Mouse (Mus musculus): ENCODE measurements at regions not wholly inside any gene's neighbourhood (a gene's known extent, or its start where the extent isn't known, plus 50 kb on each side); places are given as distances from the start of the nearest gene placed in this dataset.

- Histone ChIP-seq H3K4me3 (ENCODE audit: control insufficient read depth, low read depth, low read length) (no peak overlapping the region), H3K27me3 (ENCODE audit: control insufficient read depth, insufficient read depth, low read length) (no peaks in the 10 kb centered on the region), H3K27ac (ENCODE audit: control insufficient read depth, insufficient read depth, low read depth, low read length) (peak overlapping the region; percentile 63), H3K36me3 (ENCODE audit: control insufficient read depth, insufficient read depth, low read length) (no peaks in the 10 kb centered on the region), H3K4me1 (ENCODE audit: control insufficient read depth, insufficient read depth, low read length) (peaks cover 3% of the 10 kb centered on the region; the same call in 1 of the 2 replicates)
- no peak for TF ChIP-seq POLR2A (IDR thresholded peaks at IDR 0.05; ENCODE audit: control insufficient read depth, low read depth, low read length)
Observed at GRCm38 (mm10) chr2:27599061-27599768, 77.0 kb upstream of the Rxra start.

GRCm38 (mm10) chr2:27599769-27600167 is 76.5 kb upstream of the Rxra start:
- H3K27ac ChIP-seq (ENCODE audit: control insufficient read depth, insufficient read depth, low read depth, low read length): no peak overlapping the region; the same call in 1 of the 2 replicates
- peaks cover 3% of the 10 kb centered on the region; the same call in 1 of the 2 replicates for H3K4me1 ChIP-seq (ENCODE audit: control insufficient read depth, insufficient read depth, low read length)
- TF ChIP-seq CTCF (IDR thresholded peaks at IDR 0.05; ENCODE audit: control insufficient read depth, insufficient read depth, insufficient replicate concordance, low read depth, low read length) (no peak), POLR2A (IDR thresholded peaks at IDR 0.05; ENCODE audit: control insufficient read depth, low read depth, low read length) (no peak)
- H3K27me3 ChIP-seq (ENCODE audit: control insufficient read depth, insufficient read depth, low read length): no peaks in the 10 kb centered on the region
- H3K36me3 ChIP-seq (ENCODE audit: control insufficient read depth, insufficient read depth, low read length): no peaks in the 10 kb centered on the region
- H3K4me3 ChIP-seq (ENCODE audit: control insufficient read depth, low read depth, low read length): no peak overlapping the region

GRCm38 (mm10) chr2:27603333-27603732 is 72.9 kb upstream of the Rxra start:
- TF ChIP-seq CTCF (IDR thresholded peaks at IDR 0.05; ENCODE audit: control insufficient read depth, insufficient read depth, insufficient replicate concordance, low read depth, low read length): no peak
- TF ChIP-seq POLR2A (IDR thresholded peaks at IDR 0.05; ENCODE audit: control insufficient read depth, low read depth, low read length): no peak
- Histone ChIP-seq H3K27me3 (ENCODE audit: control insufficient read depth, insufficient read depth, low read length) (no peaks in the 10 kb centered on the region), H3K4me1 (ENCODE audit: control insufficient read depth, insufficient read depth, low read length) (no peaks in the 10 kb centered on the region), H3K4me3 (ENCODE audit: control insufficient read depth, low read depth, low read length) (no peak overlapping the region), H3K36me3 (ENCODE audit: control insufficient read depth, insufficient read depth, low read length) (no peaks in the 10 kb centered on the region), H3K27ac (ENCODE audit: control insufficient read depth, insufficient read depth, low read depth, low read length) (no peak overlapping the region)

- no peak overlapping the region for H3K4me3 ChIP-seq (ENCODE audit: control insufficient read depth, low read depth, low read length)
- TF ChIP-seq POLR2A (IDR thresholded peaks at IDR 0.05; ENCODE audit: control insufficient read depth, low read depth, low read length) (no peak), CTCF (IDR thresholded peaks at IDR 0.05; ENCODE audit: control insufficient read depth, insufficient read depth, insufficient replicate concordance, low read depth, low read length) (no peak)
- H3K4me1 ChIP-seq (ENCODE audit: control insufficient read depth, insufficient read depth, low read length): no peaks in the 10 kb centered on the region
- H3K36me3 ChIP-seq (ENCODE audit: control insufficient read depth, insufficient read depth, low read length): no peaks in the 10 kb centered on the region
- H3K27ac ChIP-seq (ENCODE audit: control insufficient read depth, insufficient read depth, low read depth, low read length): no peak overlapping the region
- H3K27me3 ChIP-seq (ENCODE audit: control insufficient read depth, insufficient read depth, low read length): no peaks in the 10 kb centered on the region
Observed at GRCm38 (mm10) chr2:27604588-27604987, 71.7 kb upstream of the Rxra start.

DNA sequence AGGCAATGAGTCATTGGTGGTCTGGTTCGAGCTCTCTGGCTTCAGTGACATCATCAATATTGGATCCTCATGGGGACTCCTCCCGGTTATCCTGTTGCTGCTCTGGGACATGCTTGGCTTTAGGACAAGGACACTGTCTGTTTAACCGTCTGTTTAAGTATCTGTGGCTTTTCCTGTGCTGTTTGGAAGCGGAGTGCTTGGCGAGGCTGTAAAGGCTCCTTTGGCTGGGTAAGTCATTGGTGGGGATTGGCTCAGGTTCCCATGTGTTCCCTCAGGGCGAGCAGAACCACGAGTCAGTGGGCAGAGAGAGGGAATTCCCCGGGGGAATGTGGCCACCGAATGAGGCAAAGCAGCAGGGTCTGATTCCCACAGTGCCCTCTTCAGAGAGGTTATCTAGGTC is 69.4 kb upstream of the Rxra start:
- no peak overlapping the region for H3K4me3 ChIP-seq (ENCODE audit: control insufficient read depth, low read depth, low read length)
- H3K36me3 ChIP-seq (ENCODE audit: control insufficient read depth, insufficient read depth, low read length): no peaks in the 10 kb centered on the region
- H3K27me3 ChIP-seq (ENCODE audit: control insufficient read depth, insufficient read depth, low read length): no peaks in the 10 kb centered on the region
- TF ChIP-seq POLR2A (IDR thresholded peaks at IDR 0.05; ENCODE audit: control insufficient read depth, low read depth, low read length) (no peak), CTCF (IDR thresholded peaks at IDR 0.05; ENCODE audit: control insufficient read depth, insufficient read depth, insufficient replicate concordance, low read depth, low read length) (no peak)
- no peaks in the 10 kb centered on the region for H3K4me1 ChIP-seq (ENCODE audit: control insufficient read depth, insufficient read depth, low read length)
- H3K27ac ChIP-seq (ENCODE audit: control insufficient read depth, insufficient read depth, low read depth, low read length): no peak overlapping the region

GRCm38 (mm10) chr2:27621741-27622140 is 54.5 kb upstream of the Rxra start:
- TF ChIP-seq POLR2A (IDR thresholded peaks at IDR 0.05; ENCODE audit: control insufficient read depth, low read depth, low read length) (no peak), CTCF (IDR thresholded peaks at IDR 0.05; ENCODE audit: control insufficient read depth, insufficient read depth, insufficient replicate concordance, low read depth, low read length) (no peak)
- H3K4me1 ChIP-seq (ENCODE audit: control insufficient read depth, insufficient read depth, low read length): peaks cover 3% of the 10 kb centered on the region
- no peaks in the 10 kb centered on the region for H3K27me3 ChIP-seq (ENCODE audit: control insufficient read depth, insufficient read depth, low read length)
- H3K4me3 ChIP-seq (ENCODE audit: control insufficient read depth, low read depth, low read length): no peak overlapping the region
- no peak overlapping the region for H3K27ac ChIP-seq (ENCODE audit: control insufficient read depth, insufficient read depth, low read depth, low read length)
- H3K36me3 ChIP-seq (ENCODE audit: control insufficient read depth, insufficient read depth, low read length): no peaks in the 10 kb centered on the region

GRCm38 (mm10) chr2:27624656-27625366 is 51.4 kb upstream of the Rxra start:
- TF ChIP-seq POLR2A (IDR thresholded peaks at IDR 0.05; ENCODE audit: control insufficient read depth, low read depth, low read length): no peak
- TF ChIP-seq CTCF (IDR thresholded peaks at IDR 0.05; ENCODE audit: control insufficient read depth, insufficient read depth, insufficient replicate concordance, low read depth, low read length): no peak
- Histone ChIP-seq H3K27me3 (ENCODE audit: control insufficient read depth, insufficient read depth, low read length) (no peaks in the 10 kb centered on the region), H3K27ac (ENCODE audit: control insufficient read depth, insufficient read depth, low read depth, low read length) (no peak overlapping the region), H3K4me1 (ENCODE audit: control insufficient read depth, insufficient read depth, low read length) (no peaks in the 10 kb centered on the region), H3K36me3 (ENCODE audit: control insufficient read depth, insufficient read depth, low read length) (no peaks in the 10 kb centered on the region), H3K4me3 (ENCODE audit: control insufficient read depth, low read depth, low read length) (no peak overlapping the region)
